Mouse (Mus musculus) lung, adult 2 months (tissue): ENCODE data around the gene Elf1.

Experiments
- CTCF ChIP-seq: fragments of 200-500 bp; IDR thresholded peaks from 2 replicates; pipeline ENCODE4 v1.5.1; 2011; ENCODE audit warnings: mild to moderate bottlenecking, low read length, control low read depth; ENCODE audit not compliant: insufficient read depth
- POLR2A ChIP-seq: fragments of 200-500 bp; IDR thresholded peaks from 2 replicates; pipeline ENCODE4 v1.6.1; 2011; ENCODE audit warnings: low read depth, mild to moderate bottlenecking, control low read depth, low read length, borderline replicate concordance; ENCODE audit errors: extremely low read depth

- no peak for TF ChIP-seq CTCF
- TF ChIP-seq POLR2A: no peak
Measured at GRCm38 (mm10) chr14:79486617-79486992, 5.6 kb downstream of the Elf1 start.
